Mouse (Mus musculus) layer of hippocampus, postnatal 36 days (tissue): ENCODE measurements around the gene Stat5b. TPM values are rescaled to one million over a fixed set of nuclear protein-coding genes. Genes with fewer than 3 reads are reported as not detected.

Experiments
- DNase-seq, 2 experiments: peaks; one replicate each; pipeline ENCODE4 v3.0.0; 2022
- total RNA-seq, 2 experiments: library from RNA; stranded (reverse); gene quantifications; 2 replicates each; pipeline ENCODE4 v1.2.3; 2021

The Stat5b gene
- total RNA-seq, 2 experiments from 2014 or later: 11.7 to 12.7 TPM

DNA sequence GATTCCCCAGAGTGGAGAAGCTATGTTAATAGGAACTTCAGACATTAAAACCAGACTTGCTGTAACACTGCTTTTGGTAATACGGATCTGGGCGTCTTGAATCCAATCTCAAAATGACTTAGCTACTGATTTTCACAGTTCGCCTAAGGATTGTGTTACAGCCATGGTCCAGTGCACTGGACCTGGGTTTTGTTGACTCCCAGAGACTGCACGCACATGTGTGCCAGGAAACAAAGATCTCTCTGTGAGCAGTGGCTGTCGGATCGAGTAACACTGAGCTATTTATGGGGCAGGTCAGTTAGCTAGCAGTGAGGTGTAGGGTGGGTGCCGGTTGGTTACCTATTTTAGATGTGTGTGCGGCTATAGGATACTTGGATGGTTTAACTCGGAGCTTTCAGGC lies 40.0 kb downstream of the Stat5b start:
- no peak for DNase-seq

- no peak for DNase-seq
These were observed 43.9 kb downstream of the Stat5b start for GRCm38 (mm10) chr11:100806380-100807305.

GRCm38 (mm10) chr11:100805535-100805934 lies 45.0 kb downstream of the Stat5b start:
- DNase-seq: no peak

DNA sequence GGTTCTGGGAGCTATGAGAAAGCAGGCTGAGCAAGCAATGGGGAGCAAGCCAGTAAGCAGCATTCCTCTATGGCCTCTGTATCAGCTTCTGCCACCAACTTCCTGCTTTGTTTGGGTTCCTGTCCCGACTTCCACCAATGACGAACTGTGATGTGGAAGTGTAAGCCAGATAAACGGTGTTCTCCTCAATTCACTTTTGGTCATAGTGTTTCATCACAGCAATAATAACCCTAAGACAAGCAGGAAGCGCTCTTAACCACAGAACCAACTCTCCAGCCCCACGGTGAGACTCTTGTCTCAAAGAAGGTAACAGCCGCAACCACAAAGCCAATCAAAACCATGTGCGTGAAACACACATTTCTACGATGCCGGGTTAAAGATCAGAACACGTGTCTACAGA lies 46.1 kb downstream of the Stat5b start:
- DNase-seq: no peak

- no peak for DNase-seq
These were observed 51.1 kb downstream of the Stat5b start for GRCm38 (mm10) chr11:100799426-100799825.

GRCm38 (mm10) chr11:100796585-100796984 lies 53.9 kb downstream of the Stat5b start:
- DNase-seq: no peak

DNA sequence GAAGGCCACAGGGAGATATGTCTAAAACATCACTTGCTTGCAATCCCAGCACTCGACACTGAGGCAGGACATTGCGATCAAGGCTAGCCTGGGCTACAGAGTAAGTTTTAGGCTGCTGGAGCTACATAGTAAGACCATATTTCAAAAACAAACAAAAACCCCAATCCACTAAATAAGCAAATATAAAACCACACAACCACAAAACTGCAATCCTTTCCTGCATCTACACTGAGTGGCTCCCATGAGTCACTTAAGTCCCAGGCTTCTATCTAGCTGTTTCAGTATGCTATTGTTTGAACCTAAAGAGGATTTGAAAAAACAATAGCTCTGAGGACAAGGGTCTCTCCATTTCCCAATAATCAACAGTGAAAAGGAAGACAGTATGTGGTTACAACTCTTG lies 55.1 kb downstream of the Stat5b start:
- DNase-seq: no peak

- DNase-seq: no peak
These were observed 59.0 kb downstream of the Stat5b start for GRCm38 (mm10) chr11:100791457-100792049.

DNA sequence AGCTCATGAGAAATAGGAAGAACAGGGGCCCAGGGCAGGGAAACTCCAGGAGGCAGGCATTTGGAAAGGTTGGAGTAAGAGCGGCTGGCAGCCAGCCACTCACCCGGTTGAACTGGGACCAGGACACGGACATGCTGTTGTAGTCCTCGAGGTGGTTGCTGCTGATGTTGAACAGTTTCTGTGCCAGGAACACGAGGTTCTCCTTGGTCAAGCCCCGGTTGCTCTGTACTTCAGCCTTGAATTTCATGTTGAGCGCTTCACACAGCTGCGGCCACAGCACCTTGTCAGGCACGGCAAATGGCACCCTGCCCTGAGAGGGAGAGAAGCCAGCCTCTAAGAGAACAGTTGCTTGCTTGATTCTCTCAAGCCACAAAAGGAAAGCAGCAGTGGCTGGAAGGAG lies 59.9 kb downstream of the Stat5b start:
- DNase-seq: peak; percentile 44 to 50

DNA sequence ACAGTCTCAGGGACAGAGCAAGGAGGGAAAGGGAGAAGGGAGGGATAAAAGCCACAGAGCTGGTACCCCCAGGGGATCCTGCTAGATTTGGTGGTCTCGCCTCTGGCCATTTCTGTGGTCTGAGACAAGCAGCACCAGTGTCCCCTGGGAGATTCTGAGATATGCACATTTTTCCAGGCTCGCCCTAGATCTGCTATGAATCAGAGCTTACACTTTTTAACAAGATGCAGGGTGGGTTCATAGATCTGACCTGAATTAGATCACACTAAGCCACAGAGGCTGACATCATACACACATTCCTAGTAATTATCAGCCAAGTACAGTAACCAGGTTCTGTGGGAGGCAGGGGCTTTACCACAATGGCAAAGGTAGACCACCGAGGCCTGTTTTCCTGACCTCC lies 60.8 kb downstream of the Stat5b start:
- no peak for DNase-seq

DNA sequence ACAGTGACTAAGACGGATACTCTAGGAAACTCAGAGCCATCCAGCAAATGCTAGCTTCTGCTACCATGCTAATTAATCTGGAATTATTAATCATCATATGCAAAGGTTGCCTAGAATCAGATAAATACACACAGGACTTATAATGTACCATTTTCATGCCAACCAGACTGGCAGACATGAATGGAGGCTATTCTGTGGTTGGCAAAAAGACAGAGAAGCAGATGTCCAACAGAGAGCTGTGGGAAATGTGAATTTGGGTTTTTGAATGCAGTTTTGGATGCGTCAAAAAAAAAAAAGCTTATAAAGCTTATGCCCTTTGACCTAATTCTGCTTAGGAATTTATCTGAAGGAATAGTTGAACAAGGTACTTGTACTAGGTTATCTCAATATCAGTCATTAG lies 64.8 kb downstream of the Stat5b start:
- no peak for DNase-seq

DNA sequence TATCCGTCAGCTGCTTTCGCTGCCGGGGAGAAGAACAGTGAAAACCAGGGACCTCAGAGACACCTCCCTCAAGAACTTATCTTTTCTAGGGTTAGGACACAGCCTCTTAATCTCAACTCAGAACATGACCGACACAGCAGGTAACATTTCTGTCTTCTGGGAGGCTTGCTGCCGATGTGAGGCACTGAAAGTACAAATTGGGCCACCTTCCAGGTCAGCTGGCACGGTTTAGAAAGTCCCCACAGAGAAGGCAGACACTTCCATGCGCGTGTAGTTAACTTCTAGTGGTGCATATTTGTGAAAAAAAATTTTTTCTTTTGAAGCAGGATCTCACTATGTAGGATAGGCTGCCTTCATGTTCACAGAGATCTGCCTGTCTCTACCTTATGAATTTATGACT lies 66.2 kb downstream of the Stat5b start:
- DNase-seq: no peak

DNA sequence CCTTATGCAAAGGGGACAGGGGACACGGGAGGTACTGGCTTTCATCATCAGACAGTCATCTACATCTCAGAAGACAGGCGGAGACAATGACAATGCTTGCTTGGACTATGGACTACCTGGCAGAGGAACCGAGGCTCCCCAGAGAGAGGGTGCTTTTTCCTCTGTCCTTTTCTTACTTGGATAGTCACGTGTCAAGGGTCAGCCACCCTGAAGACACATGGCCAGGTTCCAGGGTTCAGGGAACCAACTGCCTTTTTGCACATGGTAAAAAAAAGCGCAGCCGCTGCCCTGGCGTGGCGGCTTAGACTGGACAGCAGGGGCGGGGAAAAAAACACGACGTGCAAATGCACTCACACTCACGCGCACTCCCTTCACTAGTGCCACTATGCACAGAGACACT lies 68.0 kb downstream of the Stat5b start:
- no peak for DNase-seq

- DNase-seq: no peak
These were observed 68.6 kb downstream of the Stat5b start for GRCm38 (mm10) chr11:100781763-100782475.

DNA sequence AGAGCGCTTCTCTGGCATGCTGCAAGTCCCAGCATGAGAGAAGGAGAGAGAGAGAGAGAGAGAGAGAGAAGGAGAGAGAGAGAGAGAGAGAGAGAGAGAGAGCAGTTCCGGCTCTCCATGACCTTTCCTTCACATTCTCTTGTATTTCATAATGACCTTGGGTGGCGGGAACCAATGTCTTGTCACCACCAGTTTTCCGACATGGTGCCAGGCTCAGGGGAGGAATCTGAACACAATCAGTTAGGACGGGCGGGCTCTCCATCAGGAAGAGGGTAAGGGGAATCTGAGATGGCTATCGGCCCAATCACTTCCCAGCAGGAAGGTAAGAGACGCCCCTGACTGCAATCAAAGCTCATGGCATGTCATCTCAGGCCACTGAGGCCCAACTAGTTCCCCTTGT lies 70.3 kb downstream of the Stat5b start:
- no peak for DNase-seq

- DNase-seq: no peak
These were observed 72.5 kb downstream of the Stat5b start for GRCm38 (mm10) chr11:100778069-100778468.

- no peak for DNase-seq
These were observed 74.6 kb downstream of the Stat5b start for GRCm38 (mm10) chr11:100775921-100776320.

GRCm38 (mm10) chr11:100774261-100774660 lies 76.3 kb downstream of the Stat5b start:
- DNase-seq: no peak

DNA sequence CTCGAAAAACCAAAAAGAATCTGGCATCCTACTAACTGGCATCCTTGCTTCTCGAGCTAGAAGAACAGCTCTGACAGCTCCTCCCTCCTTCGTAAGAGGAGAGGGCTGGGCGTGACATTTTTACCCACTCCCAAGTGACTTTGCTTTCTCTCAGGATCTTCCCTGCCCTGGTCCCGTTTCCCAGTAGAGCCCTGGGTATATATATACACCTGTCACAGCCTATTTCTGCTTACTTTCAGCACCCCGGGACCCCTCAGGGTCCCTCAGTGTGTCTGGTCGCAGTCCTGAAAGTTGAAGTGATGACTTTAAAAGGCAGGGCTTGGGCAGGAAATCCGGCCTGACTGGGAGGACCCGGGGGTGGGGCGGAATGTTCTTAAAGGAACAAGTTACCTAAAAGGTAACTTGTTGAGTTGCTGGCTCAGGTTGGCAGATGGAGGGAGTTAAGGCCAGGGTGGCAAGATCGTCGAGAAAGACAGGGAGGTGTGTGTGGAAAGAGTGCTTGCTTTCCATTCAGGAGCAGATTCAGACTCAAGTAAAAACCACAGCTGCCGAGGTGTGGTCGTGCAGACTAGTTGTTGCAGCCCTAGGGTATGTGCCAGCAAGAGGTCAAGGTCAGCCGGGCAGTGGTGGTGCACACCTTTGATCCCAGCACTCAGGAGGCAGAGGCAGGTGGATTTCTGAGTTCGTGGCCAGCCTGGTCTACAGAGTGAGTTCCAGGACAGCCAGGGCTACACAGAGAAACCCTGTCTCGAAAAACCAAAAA lies 79.7 kb downstream of the Stat5b start, which contains the start of gene Ghdc:
Ghdc (minus strand) TSS at position 312 of the 763 bp plus-strand sequence.
- DNase-seq: peak; percentile 69 to 72

DNA sequence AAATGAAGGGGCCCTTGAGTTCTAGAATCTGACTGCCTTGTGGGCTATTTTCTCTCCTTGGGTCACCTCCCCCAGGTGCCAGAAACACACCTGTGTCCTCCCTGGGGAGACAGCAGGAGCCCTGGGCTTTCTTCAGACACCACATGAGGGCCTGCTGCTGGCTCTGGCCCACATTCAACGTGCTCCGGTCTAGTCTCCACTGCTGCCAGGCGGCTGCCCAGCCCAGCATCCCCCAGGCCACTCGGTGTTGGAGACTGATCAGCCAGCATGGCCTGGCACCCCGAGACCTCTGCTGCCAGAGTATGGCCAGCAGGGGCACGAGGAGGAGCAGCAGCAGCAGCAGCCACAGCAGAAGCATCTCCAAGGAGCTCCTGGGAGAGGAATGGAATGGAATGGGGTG lies 80.5 kb downstream of the Stat5b start:
- DNase-seq: no peak

DNA sequence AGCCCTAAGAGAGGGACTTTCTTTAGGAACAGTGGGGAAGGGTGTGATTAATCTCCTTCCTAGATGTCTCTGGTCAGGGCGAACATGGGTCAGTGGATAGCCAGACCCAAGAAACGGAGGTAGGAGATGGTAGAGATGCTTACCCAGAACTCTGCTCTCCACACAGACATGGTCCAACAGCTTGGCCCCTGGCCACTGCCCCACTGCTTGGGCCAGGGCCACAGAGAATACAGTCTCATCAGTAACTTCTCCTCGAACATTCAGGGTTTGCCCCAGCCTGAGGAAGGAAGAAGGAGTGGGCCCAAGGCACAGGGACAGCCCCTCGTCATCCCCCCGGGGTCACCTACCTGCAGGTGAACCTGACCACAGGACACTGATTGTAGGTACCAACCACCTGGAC lies 82.7 kb downstream of the Stat5b start:
- DNase-seq: no peak

DNA sequence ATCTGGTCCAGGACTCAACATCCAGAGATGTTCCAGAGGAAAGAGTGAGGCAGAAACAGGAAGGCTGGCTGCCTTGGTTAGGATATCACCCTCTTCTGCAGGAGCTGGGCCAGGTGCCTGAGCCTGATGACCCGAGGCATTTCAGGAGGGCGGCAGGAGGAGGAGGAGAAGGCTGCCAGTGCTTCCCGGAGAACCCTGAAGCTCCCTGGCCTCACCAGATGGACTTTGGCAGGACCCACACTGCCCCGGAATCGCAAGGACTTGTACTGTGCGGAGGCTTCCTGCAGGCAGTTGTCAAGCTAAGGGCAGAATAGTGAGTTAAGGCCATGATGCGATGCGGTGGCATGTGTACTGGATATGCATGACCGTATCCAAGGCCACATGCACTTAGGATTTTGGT lies 83.8 kb downstream of the Stat5b start:
- no peak for DNase-seq

GRCm38 (mm10) chr11:100762831-100763230 lies 87.7 kb downstream of the Stat5b start, which contains the start of gene Hcrt:
Hcrt (minus strand) TSS chr11:100762931.
- DNase-seq: no peak
